Mouse (Mus musculus) ES-E14 (cell line): ENCODE results near the gene Prtg. TPM values are rescaled to one million over a fixed set of nuclear protein-coding genes. Genes with fewer than 3 reads are reported as not detected.
A peak's percentile ranks its signal among the peaks of the same experiment; 100 is the strongest.

Experiments
- DNase-seq: peaks from one replicate; pipeline ENCODE4 v3.0.0-alpha.2; 2013; ENCODE audit warnings: low read depth, low spot score
- H3K27ac ChIP-seq: 2 replicates; pipeline ENCODE4 v1.5.1; 2012; ENCODE audit warnings: low read depth, mild to moderate bottlenecking, low read length, moderate library complexity, mixed read lengths; ENCODE audit not compliant: poor library complexity, insufficient read depth, severe bottlenecking
- H3K36me3 ChIP-seq: 2 replicates; pipeline ENCODE4 v1.6.1; 2012; ENCODE audit warnings: mild to moderate bottlenecking, low read length, moderate library complexity, mixed read lengths; ENCODE audit not compliant: control insufficient read depth, poor library complexity, insufficient read depth, severe bottlenecking
- H3K4me1 ChIP-seq, 2 experiments: fragments of 150-350 bp in 1 of 2; sonication (generic) in 1 of 2; 2 replicates each; pipeline ENCODE4 v1.6.1; 2012; ENCODE audit warnings: low read length in 2 of 2, mild to moderate bottlenecking in 1 of 2, mixed read lengths in 1 of 2; ENCODE audit not compliant: control insufficient read depth in 2 of 2, insufficient read depth in 2 of 2, poor library complexity in 1 of 2
- H3K4me3 ChIP-seq, 2 experiments: fragments of 150-350 bp in 1 of 2; sonication (generic) in 1 of 2; 2 replicates each; pipeline ENCODE4 v1.5.1; 2012; ENCODE audit warnings: low read length in 2 of 2, low read depth in 1 of 2, mild to moderate bottlenecking in 1 of 2, mixed read lengths in 1 of 2; ENCODE audit not compliant: insufficient read depth in 1 of 2, poor library complexity in 1 of 2, severe bottlenecking in 1 of 2
- H3K9ac ChIP-seq: 2 replicates; pipeline ENCODE4 v1.6.1; 2012; ENCODE audit warnings: low read depth, mild to moderate bottlenecking, low read length, mixed read lengths; ENCODE audit not compliant: poor library complexity, insufficient read depth, severe bottlenecking
- H3K9me3 ChIP-seq: fragments of 150-350 bp; sonication (generic); 2 replicates; pipeline ENCODE4 v1.6.1; 2012; ENCODE audit warnings: low read depth, mild to moderate bottlenecking, low read length; ENCODE audit not compliant: control insufficient read depth, insufficient read depth
- CHD2 ChIP-seq: IDR thresholded peaks from 2 replicates; pipeline ENCODE4 v1.6.1; 2014; ENCODE audit warnings: mild to moderate bottlenecking, low read depth, low read length, inconsistent platforms
- HCFC1 ChIP-seq: IDR thresholded peaks from 2 replicates; pipeline ENCODE4 v1.6.1; 2012; ENCODE audit warnings: low read length, inconsistent platforms, borderline replicate concordance; ENCODE audit not compliant: insufficient read depth
- MAFK ChIP-seq: IDR thresholded peaks from 2 replicates; pipeline ENCODE4 v1.6.1; 2014; ENCODE audit warnings: mild to moderate bottlenecking, low read depth, low read length, inconsistent platforms; ENCODE audit not compliant: insufficient read depth
- ZC3H11A ChIP-seq: IDR thresholded peaks from 2 replicates; pipeline ENCODE4 v1.6.1; 2012; ENCODE audit warnings: low read depth, mild to moderate bottlenecking, inconsistent platforms, low read length, borderline replicate concordance
- ZNF384 ChIP-seq: IDR thresholded peaks from 2 replicates; pipeline ENCODE4 v1.6.1; 2012; ENCODE audit warnings: low read depth, low read length, inconsistent platforms
- in situ Hi-C, 2 experiments: fragments of 600-800 bp; cut with MboI; formaldehyde crosslinking; loops; one replicate each; pipeline ENCODE4 v1.15.1; 2025; ENCODE audit warnings: low sequenced_read_pairs in 2 of 2, inconsistent platforms in 1 of 2; ENCODE audit not compliant: unreplicated experiment in 2 of 2
- total RNA-seq: library from RNA; depleted of rRNA; stranded (reverse); fragments of 300-350 nt; gene quantifications from 2 replicates; pipeline ENCODE4 v1.2.3, GENCODE M21; 2012

Prtg gene
- total RNA-seq, 1 experiment = 28.8 TPM

DNA sequence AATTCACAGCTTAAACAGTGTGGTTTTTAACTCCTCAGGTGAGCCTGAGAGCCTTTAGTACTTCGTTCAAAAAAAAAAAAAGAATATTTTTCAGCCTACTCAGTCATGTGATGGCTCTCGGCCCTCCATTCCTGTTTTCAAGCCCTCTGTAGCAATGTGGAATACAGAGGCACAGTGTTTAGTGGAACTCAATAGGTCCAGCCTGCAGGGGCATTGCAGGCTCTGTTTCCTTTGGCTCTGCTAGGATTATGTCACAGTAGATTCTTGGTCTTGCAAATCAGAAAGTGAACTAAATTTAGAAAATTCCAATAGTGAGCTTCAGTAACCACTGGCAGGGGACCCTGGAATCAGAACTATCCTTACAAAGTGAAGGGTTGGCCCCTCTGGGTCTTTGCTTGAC lies 62.1 kb downstream of the Prtg start:
- no peaks in the 10 kb centered on the region for H3K9me3 ChIP-seq
- H3K9ac ChIP-seq = no peak overlapping the region
- H3K36me3 ChIP-seq = no peaks in the 10 kb centered on the region
- no peak for DNase-seq
- TF ChIP-seq ZC3H11A (no peak), MAFK (no peak), ZNF384 (no peak), CHD2 (no peak), HCFC1 (no peak)
- peaks cover 6 to 12% of the 10 kb centered on the region in 2 experiments; a peak in 3 of 4 replicates for H3K4me1 ChIP-seq
- no peak overlapping the region for H3K27ac ChIP-seq
- no peak overlapping the region for H3K4me3 ChIP-seq
- in situ Hi-C loops = no loop called here

DNA sequence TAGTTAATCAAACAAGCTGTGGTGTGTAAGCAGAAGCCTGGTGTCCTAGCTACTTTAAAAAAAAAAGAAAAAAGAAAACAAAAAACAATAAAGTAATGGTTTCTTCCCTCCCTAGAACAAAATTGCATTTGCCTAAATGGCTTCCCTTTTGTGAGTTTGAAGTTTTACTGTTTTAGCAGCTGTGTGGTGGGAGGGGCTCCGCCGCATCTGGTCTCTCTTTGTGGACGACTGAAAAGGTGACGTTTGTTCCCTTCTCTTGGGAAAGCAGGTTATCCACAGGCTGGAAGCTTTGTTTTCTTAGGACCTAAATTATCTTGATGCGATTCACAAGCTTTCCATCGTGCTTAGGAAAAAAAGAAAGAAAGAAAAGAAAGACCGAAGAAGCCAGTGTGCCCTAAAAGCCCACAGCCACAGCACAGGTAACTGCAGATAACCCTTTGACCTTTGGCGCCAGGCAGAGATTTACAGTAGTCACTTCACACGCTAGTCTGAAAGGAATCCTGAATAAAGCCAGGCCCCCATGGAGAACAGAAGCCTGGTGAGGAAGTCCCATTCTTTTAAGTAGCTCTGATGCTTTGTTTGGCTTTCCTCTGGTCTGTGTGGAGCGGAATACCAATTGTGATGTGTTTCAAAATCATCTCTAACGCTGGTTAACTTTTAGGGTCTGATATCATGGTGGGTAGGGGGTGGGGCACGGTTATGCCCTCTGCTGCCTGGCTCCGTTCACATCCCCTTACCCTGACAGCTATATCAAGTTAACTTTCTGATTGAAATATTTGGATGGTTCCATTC lies 65.0 kb downstream of the Prtg start:
- TF ChIP-seq HCFC1 (no peak), ZNF384 (peak; percentile 84)
- H3K4me1 ChIP-seq = peaks cover 6 to 12% of the 10 kb centered on the region in 2 experiments; a peak in 3 of 4 replicates
- in situ Hi-C loops = no loop called here
- H3K36me3 ChIP-seq = no peaks in the 10 kb centered on the region
- peak overlapping the region in 1 of 2 experiments; percentile 15; a peak in 1 of 4 replicates for H3K4me3 ChIP-seq
- DNase-seq = peak; percentile 79
- H3K9me3 ChIP-seq = no peaks in the 10 kb centered on the region
- H3K9ac ChIP-seq = no peak overlapping the region
- H3K27ac ChIP-seq = peak overlapping the region; percentile 64; the same call in 1 of the 2 replicates

DNA sequence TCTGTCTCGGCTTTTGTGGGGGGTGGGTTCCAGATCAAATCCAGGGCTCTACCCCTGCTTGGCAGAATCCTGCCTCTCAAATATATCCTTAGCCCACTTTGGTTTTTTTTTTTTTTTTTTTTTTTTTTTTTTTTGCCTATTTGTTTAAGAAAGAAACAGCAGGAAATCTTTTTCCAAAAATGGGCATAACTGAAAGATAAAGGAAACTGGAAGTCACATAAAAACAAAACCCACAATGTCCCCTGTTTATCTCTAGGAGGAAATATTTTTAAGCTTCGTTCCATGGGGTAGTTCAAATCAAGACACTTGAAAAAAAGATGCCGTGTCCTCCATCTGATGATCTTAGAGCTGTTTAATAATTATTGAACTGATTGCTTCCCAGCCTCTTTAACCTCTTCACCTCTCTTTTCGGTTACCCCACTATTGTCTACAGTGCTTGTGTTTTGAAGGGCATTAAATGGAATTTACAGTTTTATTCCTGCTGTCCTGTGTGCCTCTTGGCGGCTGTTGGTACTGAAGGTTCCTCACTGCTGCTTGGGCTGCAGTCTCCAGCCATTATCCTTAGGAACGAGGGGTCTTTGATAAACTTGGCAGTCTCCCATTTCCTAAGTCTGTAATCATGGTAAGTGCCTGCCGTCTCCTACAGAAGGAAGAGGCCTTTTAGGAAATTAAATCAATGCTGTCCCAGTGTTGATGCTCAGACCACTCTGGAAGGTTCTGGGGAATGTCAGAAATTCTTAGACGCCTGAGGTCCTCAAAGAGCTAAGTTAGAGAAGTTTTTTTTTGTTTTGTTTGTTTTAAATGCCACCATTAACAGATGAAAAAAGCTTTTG lies 65.8 kb downstream of the Prtg start:
- Histone ChIP-seq H3K9me3 (no peaks in the 10 kb centered on the region), H3K36me3 (no peaks in the 10 kb centered on the region), H3K27ac (peak overlapping the region; percentile 64; the same call in 1 of the 2 replicates), H3K9ac (no peak overlapping the region), H3K4me1 (peaks cover 6 to 12% of the 10 kb centered on the region in 2 experiments; a peak in 3 of 4 replicates), H3K4me3 (no peak overlapping the region)
- TF ChIP-seq ZC3H11A (no peak), ZNF384 (peak; percentile 91)
- in situ Hi-C loops = no loop called here
- no peak for DNase-seq

DNA sequence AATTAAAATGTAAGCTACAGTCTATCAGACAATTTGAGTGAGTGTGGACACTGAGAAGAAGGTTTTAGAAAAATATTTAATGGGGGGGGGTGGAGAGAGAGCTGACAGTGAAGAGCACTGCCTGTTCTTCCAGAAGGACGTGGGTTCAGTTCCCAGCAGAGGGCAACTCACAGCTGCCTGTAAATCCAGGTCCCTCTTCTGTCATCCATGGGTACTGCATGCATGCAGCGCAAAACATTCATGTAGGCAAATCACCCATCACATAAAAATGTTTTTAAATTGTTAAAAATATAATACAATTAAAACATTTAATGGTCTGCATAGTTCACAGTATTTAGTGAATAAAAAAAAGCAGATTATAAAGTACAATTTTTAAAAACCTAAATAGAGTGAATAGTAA lies 69.2 kb downstream of the Prtg start:
- Histone ChIP-seq H3K9ac (no peak overlapping the region), H3K27ac (no peak overlapping the region), H3K36me3 (no peaks in the 10 kb centered on the region), H3K9me3 (no peaks in the 10 kb centered on the region), H3K4me3 (no peak overlapping the region), H3K4me1 (peaks cover 11 to 17% of the 10 kb centered on the region in 2 experiments)
- no peak for DNase-seq
- TF ChIP-seq MAFK (no peak), HCFC1 (no peak), ZC3H11A (peak; percentile 34; the same call in 1 of the 2 replicates)
- in situ Hi-C loops = loop anchor here in 1 of 2 experiments (25.0 kb wide), 1 partner anchor 114 kb away; no protein-coding TSS in a partner anchor
